Mouse (Mus musculus) thymus, postnatal 4 days (tissue): ENCODE data around the gene Exosc10.
A peak's percentile ranks its signal among the peaks of the same experiment; 100 is the strongest.

Experiments
- DNase-seq: peaks from one replicate; pipeline ENCODE4 v3.0.0; 2021

Gene Exosc10

GRCm38 (mm10) chr4:148558297-148559000 is at the start of gene Exosc10:
Gene Exosc10, plus strand, starts transcription at chr4:148558429.
- DNase-seq: peak; percentile 94

- DNase-seq: peak; percentile 16
These were observed 48.7 kb upstream of the Exosc10 start for GRCm38 (mm10) chr4:148509450-148510084.

GRCm38 (mm10) chr4:148510691-148511090 is 47.5 kb upstream of the Exosc10 start:
- DNase-seq: no peak

GRCm38 (mm10) chr4:148511334-148511733 is 46.9 kb upstream of the Exosc10 start:
- no peak for DNase-seq

- no peak for DNase-seq
These were observed 45.1 kb upstream of the Exosc10 start for GRCm38 (mm10) chr4:148513021-148513559.

GRCm38 (mm10) chr4:148515313-148515712 is 42.9 kb upstream of the Exosc10 start:
- peak; percentile 64 for DNase-seq

- DNase-seq: no peak
These were observed 40.4 kb upstream of the Exosc10 start for GRCm38 (mm10) chr4:148517809-148518208.

GRCm38 (mm10) chr4:148518235-148518795 is 39.9 kb upstream of the Exosc10 start:
- DNase-seq: no peak

- DNase-seq: no peak
These were observed 34.7 kb upstream of the Exosc10 start for GRCm38 (mm10) chr4:148523538-148523937.

- DNase-seq: no peak
These were observed 30.9 kb upstream of the Exosc10 start for GRCm38 (mm10) chr4:148527158-148527910.

GRCm38 (mm10) chr4:148530351-148530750 is 27.9 kb upstream of the Exosc10 start:
- DNase-seq: no peak

GRCm38 (mm10) chr4:148530778-148531177 is 27.5 kb upstream of the Exosc10 start:
- no peak for DNase-seq

GRCm38 (mm10) chr4:148531341-148531740 is 26.9 kb upstream of the Exosc10 start:
- no peak for DNase-seq

GRCm38 (mm10) chr4:148532516-148532915 is 25.7 kb upstream of the Exosc10 start:
- DNase-seq: no peak

GRCm38 (mm10) chr4:148533613-148534328 is 24.5 kb upstream of the Exosc10 start:
- DNase-seq: no peak

GRCm38 (mm10) chr4:148535876-148536275 is 22.4 kb upstream of the Exosc10 start:
- no peak for DNase-seq

GRCm38 (mm10) chr4:148549106-148549505 is 9.1 kb upstream of the Exosc10 start:
- DNase-seq: no peak

GRCm38 (mm10) chr4:148557766-148558165 is 463 bp upstream of the Exosc10 start:
- no peak for DNase-seq

- DNase-seq: no peak
These were observed 4.4 kb downstream of the Exosc10 start for GRCm38 (mm10) chr4:148562676-148563075.

GRCm38 (mm10) chr4:148563595-148563994 is 5.4 kb downstream of the Exosc10 start:
- DNase-seq: no peak

GRCm38 (mm10) chr4:148570138-148570537 is 11.9 kb downstream of the Exosc10 start:
- DNase-seq: no peak

- no peak for DNase-seq
These were observed 12.6 kb downstream of the Exosc10 start for GRCm38 (mm10) chr4:148570693-148571295.
